ENCODE assay signal across 13 mouse cellular contexts in the genomic region with DNA sequence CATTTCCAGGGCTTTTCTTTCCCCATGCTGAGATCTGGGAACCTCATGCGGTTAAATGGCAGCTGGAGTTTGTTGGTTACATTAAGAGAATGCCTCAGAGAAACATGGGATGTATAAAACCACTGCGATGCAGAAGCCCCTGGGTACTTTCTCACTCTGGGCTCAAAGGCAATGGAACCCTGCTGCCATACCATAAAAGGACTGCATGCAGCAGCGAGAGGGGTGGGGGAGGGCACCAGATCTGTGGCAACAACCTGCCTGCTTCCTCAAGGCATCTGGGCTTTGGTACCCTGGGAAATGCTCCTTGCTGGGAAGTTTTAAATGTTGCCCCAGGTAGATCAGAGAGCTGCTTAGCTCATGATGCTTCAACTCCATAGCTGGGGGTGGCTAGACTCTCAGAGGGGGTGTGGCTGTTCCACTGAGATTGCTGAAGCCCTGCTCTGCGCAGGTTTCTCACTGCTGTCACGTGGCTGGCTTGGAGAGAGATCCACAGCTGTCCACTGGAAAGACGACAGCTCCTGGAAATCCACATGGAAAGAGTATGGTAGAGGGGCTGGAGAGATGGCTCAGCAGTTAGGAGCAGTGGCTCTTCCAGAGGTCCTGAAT.
DNase-seq lines count a peak whose midpoint lies in the region; ATAC-seq and TF ChIP-seq lines count a peak whose summit lies in the region.
"Had no signal": no experiment of that assay in that cellular context is flagged by ENCODE, and none has a peak within 500 bp of the region (broad histone marks: within the 10 kb centered on the region; RNA-seq: fewer than 3 reads in every experiment).

No protein-coding gene starts in this region.

- no peak for DNase-seq in forebrain, postnatal 0 days
- peak; percentile 21 for DNase-seq in ES-CJ7 (ENCODE audit: low read depth, low spot score)
- DNase-seq in embryonic facial prominence, embryonic 14.5 days (ENCODE audit: low spot score): peak; percentile 23
- peak; percentile 16 for DNase-seq in neural tube, embryonic 11.5 days (ENCODE audit: low spot score)
- no peak for DNase-seq in left cerebral cortex, postnatal 14 days (ENCODE audit: low spot score in 2 of 2)
- no peak for DNase-seq in left cerebral cortex, adult 11 months (ENCODE audit: low spot score)
- no peak for DNase-seq in cerebellum, adult 11-12 months
- DNase-seq: cerebellum, postnatal 14 days; kidney, adult 18-20 months had no signal

- peaks cover 2% of the 10 kb centered on the region; the same call in 1 of the 2 replicates for H3K4me1 ChIP-seq in forebrain, postnatal 0 days (ENCODE audit: insufficient read depth)
- H3K4me1 ChIP-seq in forebrain, embryonic 16.5 days (replicated peaks; ENCODE audit: control insufficient read depth, insufficient read depth, low read length): peaks cover 2% of the 10 kb centered on the region; the same call in 1 of the 2 replicates
- peaks cover 10% of the 10 kb centered on the region; the same call in 1 of the 2 replicates for H3K4me1 ChIP-seq in embryonic facial prominence, embryonic 14.5 days (ENCODE audit: control insufficient read depth, insufficient read depth, low read length)
- H3K4me1 ChIP-seq in neural tube, embryonic 11.5 days (ENCODE audit: control insufficient read depth, insufficient read depth, low read length): no peaks in the 10 kb centered on the region
- H3K4me1 ChIP-seq: heart, embryonic 15.5 days; liver, embryonic 15.5 days had no signal

- TF ChIP-seq CTCF in forebrain, postnatal 0 days (IDR thresholded peaks at IDR 0.05; ENCODE audit: low read depth): no peak

- no peaks in the 10 kb centered on the region for H3K36me3 ChIP-seq in forebrain, postnatal 0 days (ENCODE audit: insufficient read depth)
- no peaks in the 10 kb centered on the region for H3K36me3 ChIP-seq in forebrain, embryonic 16.5 days (ENCODE audit: control insufficient read depth, insufficient read depth)
- no peaks in the 10 kb centered on the region for H3K36me3 ChIP-seq in embryonic facial prominence, embryonic 14.5 days (ENCODE audit: control insufficient read depth, insufficient read depth, low read length)
- H3K36me3 ChIP-seq in neural tube, embryonic 11.5 days (ENCODE audit: control insufficient read depth, insufficient read depth, low read length): no peaks in the 10 kb centered on the region
- H3K36me3 ChIP-seq: heart, embryonic 15.5 days; liver, embryonic 15.5 days had no signal

- no peak overlapping the region for H3K4me3 ChIP-seq in forebrain, postnatal 0 days (ENCODE audit: low read depth, low read length)
- no peak overlapping the region for H3K4me3 ChIP-seq in forebrain, embryonic 16.5 days (replicated peaks; ENCODE audit: low read length)
- H3K4me3 ChIP-seq in embryonic facial prominence, embryonic 14.5 days (ENCODE audit: low read depth, low read length): no peak overlapping the region
- no peak overlapping the region for H3K4me3 ChIP-seq in neural tube, embryonic 11.5 days (ENCODE audit: low read depth, low read length)
- H3K4me3 ChIP-seq: erythroblast, embryonic 14.5 days; heart, embryonic 15.5 days; liver, embryonic 15.5 days had no signal

- intact Hi-C loops in left cerebral cortex, postnatal 14 days (cut with DNase I): no loop called here

- ATAC-seq in forebrain, postnatal 0 days: peak; percentile 29; the same call in 1 of the 2 replicates
- ATAC-seq in forebrain, embryonic 16.5 days: no peak
- no peak for ATAC-seq in embryonic facial prominence, embryonic 14.5 days (ENCODE audit: low read depth)
- no peak for ATAC-seq in neural tube, embryonic 11.5 days (ENCODE audit: insufficient read depth, low FRiP score, low TSS enrichment)

- no peaks in the 10 kb centered on the region for H3K9me3 ChIP-seq in forebrain, postnatal 0 days (ENCODE audit: low read length)
- H3K9me3 ChIP-seq in forebrain, embryonic 16.5 days (ENCODE audit: control insufficient read depth, low read length): no peaks in the 10 kb centered on the region
- H3K9me3 ChIP-seq in embryonic facial prominence, embryonic 14.5 days (ENCODE audit: control insufficient read depth, low read length): no peaks in the 10 kb centered on the region
- no peaks in the 10 kb centered on the region for H3K9me3 ChIP-seq in neural tube, embryonic 11.5 days (ENCODE audit: control insufficient read depth, low read length)
- H3K9me3 ChIP-seq: heart, embryonic 15.5 days; liver, embryonic 15.5 days had no signal

- no peaks in the 10 kb centered on the region for H3K27me3 ChIP-seq in forebrain, postnatal 0 days (ENCODE audit: insufficient read depth, low read length)
- no peaks in the 10 kb centered on the region for H3K27me3 ChIP-seq in forebrain, embryonic 16.5 days (replicated peaks; ENCODE audit: control insufficient read depth, insufficient read depth, low read length)
- no peaks in the 10 kb centered on the region for H3K27me3 ChIP-seq in embryonic facial prominence, embryonic 14.5 days (replicated peaks; ENCODE audit: control insufficient read depth, insufficient read depth, low read length)
- H3K27me3 ChIP-seq in neural tube, embryonic 11.5 days (ENCODE audit: control insufficient read depth, insufficient read depth, low read length): no peaks in the 10 kb centered on the region
- H3K27me3 ChIP-seq: heart, embryonic 15.5 days; liver, embryonic 15.5 days had no signal

- no peak overlapping the region for H3K9ac ChIP-seq in forebrain, postnatal 0 days
- no peak overlapping the region for H3K9ac ChIP-seq in forebrain, embryonic 16.5 days (replicated peaks; ENCODE audit: low read depth, low read length)
- H3K9ac ChIP-seq in embryonic facial prominence, embryonic 14.5 days (ENCODE audit: low read depth, low read length): no peak overlapping the region
- no peak overlapping the region for H3K9ac ChIP-seq in neural tube, embryonic 11.5 days (ENCODE audit: low read length)
- H3K9ac ChIP-seq: heart, embryonic 15.5 days; liver, embryonic 15.5 days had no signal

- WGBS in forebrain, postnatal 0 days: 23% methylated on average over 6 of the region's 6 CpGs
- WGBS in forebrain, embryonic 16.5 days: 21% methylated on average over 6 of the region's 6 CpGs
- WGBS in embryonic facial prominence, embryonic 14.5 days: 23% methylated on average over 6 of the region's 6 CpGs
- 20% methylated on average over 6 of the region's 6 CpGs for WGBS in neural tube, embryonic 11.5 days

- no peak overlapping the region for H3K4me2 ChIP-seq in forebrain, postnatal 0 days (ENCODE audit: low read depth)
- H3K4me2 ChIP-seq in forebrain, embryonic 16.5 days (ENCODE audit: low read length): no peak overlapping the region
- H3K4me2 ChIP-seq in embryonic facial prominence, embryonic 14.5 days (ENCODE audit: low read depth, low read length): no peak overlapping the region
- H3K4me2 ChIP-seq in neural tube, embryonic 11.5 days (ENCODE audit: low read depth): no peak overlapping the region; the same call in 1 of the 2 replicates
- H3K4me2 ChIP-seq: heart, embryonic 15.5 days; liver, embryonic 15.5 days had no signal

- no peak overlapping the region for H3K27ac ChIP-seq in forebrain, postnatal 0 days (ENCODE audit: low read depth, low read length)
- no peak overlapping the region for H3K27ac ChIP-seq in forebrain, embryonic 16.5 days (ENCODE audit: low read length)
- H3K27ac ChIP-seq in embryonic facial prominence, embryonic 14.5 days (replicated peaks; ENCODE audit: low read depth, low read length): no peak overlapping the region; the same call in 1 of the 2 replicates
- no peak overlapping the region for H3K27ac ChIP-seq in neural tube, embryonic 11.5 days (ENCODE audit: low read depth, low read length)
- H3K27ac ChIP-seq: heart, embryonic 15.5 days; liver, embryonic 15.5 days had no signal

Comparison
In these comparisons a context has a peak if more than half of its experiments do, and no peak if none do; other contexts are left out.
1. DNase-seq: peak in ES-CJ7 (single experiment), embryonic facial prominence, embryonic 14.5 days (single experiment) and neural tube, embryonic 11.5 days (single experiment); none in forebrain, postnatal 0 days (single experiment), left cerebral cortex, postnatal 14 days (0 of 2), left cerebral cortex, adult 11 months (single experiment) and cerebellum, adult 11-12 months (single experiment).